Mouse (Mus musculus) bone marrow macrophage, adult 2 months (primary cell): ENCODE measurements around the gene Uts2. TPM values are rescaled to one million over a fixed set of nuclear protein-coding genes. Genes with fewer than 3 reads are reported as not detected.
A peak's percentile ranks its signal among the peaks of the same experiment; 100 is the strongest.
"Not testable (repeated sequence)": the region's sequence is repeated elsewhere in the genome, so short reads cannot be mapped to it uniquely, and the experiment has no call there.

Experiments used
- H3K27ac ChIP-seq: 2 replicates; pipeline ENCODE4 v1.5.1; 2012; ENCODE audit warnings: low read depth, low read length; ENCODE audit not compliant: insufficient read depth
- H3K4me1 ChIP-seq: 2 replicates; pipeline ENCODE4 v1.6.1; 2012; ENCODE audit warnings: low read length; ENCODE audit not compliant: control insufficient read depth, insufficient read depth
- H3K4me3 ChIP-seq: 2 replicates; pipeline ENCODE4 v1.5.1; 2012; ENCODE audit warnings: mild to moderate bottlenecking, low read length, moderate library complexity; ENCODE audit not compliant: insufficient read depth
- CTCF ChIP-seq: IDR thresholded peaks from 2 replicates; pipeline ENCODE4 v1.5.1; 2012; ENCODE audit warnings: low read depth, mild to moderate bottlenecking, low read length, moderate library complexity
- POLR2A ChIP-seq: IDR thresholded peaks from 2 replicates; pipeline ENCODE4 v1.6.1; 2012; ENCODE audit warnings: mild to moderate bottlenecking, low read depth, low read length, borderline replicate concordance
- polyA plus RNA-seq: library from polyadenylated mRNA; stranded (reverse); fragments of >200 nt; gene quantifications from 2 replicates; pipeline ENCODE4 v1.2.4, GENCODE M21; 2012; ENCODE audit not compliant: missing spikeins, insufficient read depth, insufficient read length

The Uts2 gene
- polyA plus RNA-seq, 1 experiment, result not detected

DNA sequence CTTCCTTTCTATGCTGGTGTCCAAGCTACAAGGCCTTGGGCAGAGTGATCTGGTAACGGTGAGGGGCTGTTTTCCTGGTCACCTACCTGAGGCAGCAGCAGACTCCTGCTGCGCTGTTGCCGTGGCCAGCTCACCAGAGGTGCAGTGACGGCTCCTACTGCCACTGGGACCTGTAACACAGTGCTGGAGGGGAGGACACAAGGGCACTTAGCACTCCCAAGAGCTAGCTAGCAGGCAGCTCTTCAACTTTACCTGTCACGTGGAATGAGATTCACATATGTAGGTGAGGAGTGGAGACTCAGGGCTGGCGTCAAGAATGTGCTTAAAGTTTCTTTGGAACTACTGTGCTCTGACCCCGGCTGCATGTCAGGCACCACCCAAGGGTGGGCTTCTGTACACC, 13.4 kb downstream of the Uts2 start:
- TF ChIP-seq POLR2A (no peak), CTCF (no peak)
- H3K4me3 ChIP-seq, result no peak overlapping the region
- H3K27ac ChIP-seq, result no peak overlapping the region
- H3K4me1 ChIP-seq, result peaks cover 11% of the 10 kb centered on the region; the same call in 1 of the 2 replicates

DNA sequence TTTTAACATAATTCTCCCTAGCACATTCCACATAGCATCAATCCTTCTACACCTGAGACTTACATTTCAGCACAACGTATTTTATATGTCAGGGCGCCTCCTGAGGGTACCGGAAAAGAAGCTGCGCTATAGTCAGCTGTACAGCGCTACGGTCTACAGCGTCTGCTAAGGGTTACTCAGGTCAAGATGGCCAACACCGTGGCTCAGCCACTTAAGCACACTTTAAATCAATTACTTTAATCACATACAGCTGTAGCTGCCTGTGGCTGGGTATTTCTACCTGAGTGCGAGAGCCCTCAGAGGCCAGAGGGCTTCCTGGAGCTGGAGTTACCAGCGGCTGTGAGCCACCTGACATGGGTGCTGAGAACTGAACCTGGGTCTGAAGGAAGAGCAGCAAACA, 19.0 kb downstream of the Uts2 start:
- no peaks in the 10 kb centered on the region for H3K4me1 ChIP-seq
- H3K27ac ChIP-seq, result no peak overlapping the region
- no peak overlapping the region for H3K4me3 ChIP-seq
- TF ChIP-seq POLR2A (no peak), CTCF (no peak)

DNA sequence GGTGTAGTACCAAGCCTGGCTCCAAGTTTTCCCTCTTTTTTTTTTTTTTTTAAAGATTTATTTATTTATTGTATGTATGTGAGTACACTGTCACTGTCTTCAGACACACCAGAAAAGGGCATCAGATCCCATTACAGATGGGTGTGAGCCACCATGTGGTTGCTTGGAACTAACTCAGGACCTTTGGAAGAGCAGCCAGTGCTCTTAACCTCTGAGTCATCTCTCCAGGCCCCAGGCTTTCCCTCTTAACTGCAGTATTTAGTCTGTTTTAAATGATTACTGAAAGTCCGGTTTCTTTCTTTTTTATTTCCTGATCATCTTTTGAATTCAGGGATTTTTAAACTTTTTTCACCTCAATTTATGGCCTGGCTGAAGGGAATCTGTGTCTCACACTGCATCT, 20.5 kb downstream of the Uts2 start:
- not testable (repeated sequence) for H3K27ac ChIP-seq, H3K4me1 ChIP-seq, H3K4me3 ChIP-seq

DNA sequence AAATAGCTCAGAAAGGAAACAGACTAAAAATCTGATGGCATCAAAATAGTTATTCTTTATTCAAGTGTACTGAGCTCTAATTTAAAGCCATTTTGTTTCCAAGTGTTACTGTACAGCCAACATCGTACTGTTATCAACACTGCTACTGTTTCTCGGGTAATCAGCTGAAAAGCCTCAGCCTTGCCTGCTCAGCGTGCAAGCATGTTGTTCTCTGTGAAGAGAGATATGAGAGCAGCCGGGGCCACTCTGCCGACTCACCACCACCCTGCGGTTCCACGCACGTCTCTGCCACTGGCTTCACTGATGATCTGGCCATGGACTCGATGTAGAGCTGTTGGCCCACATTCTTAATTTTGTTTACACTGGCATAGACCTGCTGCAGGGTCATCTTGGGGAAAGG, 27.3 kb downstream of the Uts2 start:
- Histone ChIP-seq H3K4me3 (no peak overlapping the region), H3K27ac (no peak overlapping the region), H3K4me1 (no peaks in the 10 kb centered on the region)
- TF ChIP-seq POLR2A (no peak), CTCF (no peak)

DNA sequence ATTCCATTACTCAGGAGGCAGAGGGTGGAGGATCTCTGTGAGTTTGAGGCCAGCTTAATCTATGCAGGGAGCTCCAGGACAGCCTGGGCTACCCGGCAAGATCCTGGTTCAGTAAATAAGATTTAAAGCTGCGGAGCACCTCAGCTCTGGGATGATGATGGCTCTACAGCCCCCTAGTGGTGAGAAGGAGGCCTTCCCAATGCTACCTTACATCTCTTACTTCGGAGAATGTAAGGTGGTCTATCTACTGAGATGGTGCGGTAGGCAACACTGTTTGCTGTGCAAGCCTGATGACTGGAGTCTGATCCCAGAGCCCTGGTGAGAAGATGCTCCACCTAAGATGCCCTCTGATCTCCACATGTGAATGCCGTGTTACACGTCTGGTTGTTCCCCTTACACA, 30.1 kb downstream of the Uts2 start:
- TF ChIP-seq POLR2A (no peak), CTCF (peak; percentile 73)
- Histone ChIP-seq H3K27ac (no peak overlapping the region), H3K4me1 (no peaks in the 10 kb centered on the region), H3K4me3 (no peak overlapping the region)

DNA sequence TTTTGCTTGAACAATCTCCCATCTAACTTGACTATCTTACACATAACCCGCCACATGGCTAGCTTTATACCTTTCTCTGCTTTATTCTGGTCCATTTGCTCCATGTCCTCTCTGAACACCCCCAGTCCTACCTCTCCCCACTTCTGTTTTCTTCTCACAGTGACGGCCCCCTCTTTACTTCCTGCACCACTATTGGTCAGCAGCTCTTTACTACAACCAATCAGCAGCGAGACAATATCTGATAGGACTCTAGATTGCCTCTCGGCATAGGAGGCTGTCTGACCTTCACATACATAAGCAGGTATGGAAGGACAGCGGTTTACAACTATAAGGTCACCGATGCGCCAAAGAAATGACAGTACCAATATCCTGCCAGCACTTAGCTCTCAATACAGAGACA, 39.6 kb downstream of the Uts2 start:
- H3K4me1 ChIP-seq, result no peaks in the 10 kb centered on the region
- H3K4me3 ChIP-seq, result no peak overlapping the region
- no peak overlapping the region for H3K27ac ChIP-seq
- TF ChIP-seq CTCF (no peak), POLR2A (no peak)

DNA sequence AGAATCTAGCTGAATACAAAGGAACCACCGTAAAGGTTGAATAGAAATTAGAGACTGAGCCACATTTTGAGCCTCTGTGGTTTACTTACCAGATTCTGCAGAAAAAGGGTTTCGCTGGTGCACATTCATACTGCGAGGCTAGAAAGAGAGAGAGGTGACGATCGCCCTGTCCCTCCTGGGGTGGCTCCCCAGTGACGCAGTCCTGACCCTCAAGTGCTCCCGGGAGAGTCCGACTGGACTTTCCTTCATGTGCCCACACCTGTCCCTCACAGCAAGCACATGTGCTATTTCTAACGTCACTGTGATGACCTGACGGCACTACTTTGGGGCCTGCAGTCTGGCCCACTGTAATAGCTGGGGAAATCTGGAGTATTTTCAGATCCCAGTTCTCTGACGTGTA, 40.9 kb downstream of the Uts2 start:
- H3K4me1 ChIP-seq, result no peaks in the 10 kb centered on the region
- no peak overlapping the region for H3K4me3 ChIP-seq
- TF ChIP-seq CTCF, result no peak
- no peak for TF ChIP-seq POLR2A
- H3K27ac ChIP-seq, result no peak overlapping the region

DNA sequence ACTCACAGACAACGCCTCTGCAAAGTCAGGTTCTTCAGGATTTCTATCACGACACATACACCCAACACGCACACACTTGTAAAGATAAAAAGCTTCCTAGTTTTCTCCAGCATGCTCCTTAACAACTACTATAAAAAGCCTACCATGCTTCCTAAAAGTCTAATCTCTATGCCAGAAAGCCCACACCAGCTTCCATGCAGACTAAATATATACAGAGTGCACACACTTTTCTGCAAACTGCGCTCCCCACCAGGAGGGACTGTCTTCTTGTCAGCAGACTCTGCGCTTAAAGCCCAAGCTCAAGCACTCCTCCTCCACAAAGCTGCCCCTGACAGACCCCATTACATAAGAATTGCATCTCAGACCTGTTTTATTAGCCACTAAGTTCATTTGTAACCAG, 44.6 kb downstream of the Uts2 start:
- peaks cover 10% of the 10 kb centered on the region for H3K4me1 ChIP-seq

DNA sequence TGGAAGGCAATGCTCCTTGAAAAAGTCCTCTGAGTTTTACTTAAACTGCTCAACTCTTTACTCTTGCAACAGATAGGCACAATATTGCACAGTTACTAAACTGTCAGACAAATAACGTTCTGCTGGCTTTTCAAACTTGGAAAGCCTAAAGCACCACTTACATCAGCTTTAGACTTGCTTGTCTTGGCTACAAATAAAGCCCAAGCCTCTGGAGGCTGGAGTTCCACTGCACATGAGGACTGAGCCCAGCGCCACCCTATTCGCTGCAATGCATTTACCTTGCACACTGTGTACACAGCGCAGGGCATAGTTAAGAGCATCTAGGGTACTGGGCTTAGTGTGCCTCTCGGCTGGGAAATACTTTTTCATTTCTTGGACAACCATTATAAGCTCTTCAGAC, 46.4 kb downstream of the Uts2 start:
- peaks cover 17% of the 10 kb centered on the region for H3K4me1 ChIP-seq
- peak overlapping the region; percentile 86 for H3K4me3 ChIP-seq
- H3K27ac ChIP-seq, result no peak overlapping the region
- TF ChIP-seq CTCF (no peak), POLR2A (no peak)

More for the DNA sequence above, 44.6 kb downstream of the Uts2 start:
- TF ChIP-seq CTCF, result no peak
- no peak for TF ChIP-seq POLR2A
- no peak overlapping the region for H3K27ac ChIP-seq
- H3K4me3 ChIP-seq, result no peak overlapping the region

DNA sequence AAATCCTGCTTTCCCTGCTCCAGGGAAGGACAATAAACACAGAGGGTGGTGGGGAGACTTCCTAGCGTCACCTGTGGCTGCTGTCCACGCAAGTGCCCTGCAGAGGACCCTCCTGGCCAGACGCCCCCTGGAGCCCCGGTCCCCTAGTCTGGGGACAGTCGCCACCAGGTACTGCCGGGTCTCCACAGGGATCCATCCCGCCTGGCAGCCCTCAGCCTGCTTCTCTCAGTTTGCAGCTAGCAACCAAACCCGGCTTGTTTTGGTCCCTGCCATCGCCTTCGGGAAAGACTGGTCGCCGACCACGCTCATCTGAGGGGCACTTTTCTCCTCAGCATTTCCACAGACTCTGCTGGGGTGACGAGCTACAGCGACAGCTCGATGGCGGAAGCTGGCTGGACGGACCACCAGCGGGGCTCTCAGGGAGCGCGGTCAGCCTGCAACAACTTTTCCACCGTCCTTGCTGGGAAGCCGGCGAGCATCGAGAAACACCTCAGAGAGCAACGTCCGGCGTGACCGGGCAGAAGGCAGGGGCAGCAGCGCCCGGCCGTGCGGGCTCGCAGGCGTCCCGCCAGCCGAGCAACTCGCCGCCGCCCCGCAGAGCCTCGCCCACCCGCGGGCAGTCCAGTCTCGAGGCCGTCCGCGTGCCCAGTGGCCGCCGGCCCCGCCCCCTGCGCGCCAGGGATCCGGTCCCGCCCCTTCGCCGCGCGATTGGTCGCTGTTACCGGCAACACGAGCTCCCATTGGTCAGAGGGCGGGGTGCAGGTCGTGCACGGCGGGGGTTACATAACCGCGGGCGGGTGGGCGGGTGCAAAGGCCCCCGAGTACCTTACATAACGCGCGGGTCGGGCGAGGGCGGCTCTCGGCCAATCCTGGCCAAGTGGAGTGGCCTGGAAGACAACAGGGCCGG, 47.4 kb downstream of the Uts2 start, which contains the start of gene Per3:
Per3 (minus strand) TSS at position 629 of the 907 bp plus-strand sequence.
- no peak for TF ChIP-seq POLR2A
- TF ChIP-seq CTCF, result no peak
- Histone ChIP-seq H3K27ac (0 out of 2 replicates have a peak within 1 kb of the TSS, but pooled peaks have one; percentile 6), H3K4me1 (peaks cover 17% of the 10 kb centered on the region)

More for the DNA sequence above, 47.4 kb downstream of the Uts2 start, which contains the start of gene Per3:
- peak within 1 kb of the TSS; percentile 86 for H3K4me3 ChIP-seq
